ENCODE assay signal across 9 mouse cellular contexts in genomic region chr7:135631776-135632552, GRCm38 (mm10).
A peak's percentile ranks its signal among the peaks of the same experiment; 100 is the strongest.
DNase-seq lines count a peak whose midpoint lies in the region; ATAC-seq and TF ChIP-seq lines count a peak whose summit lies in the region.
"Had no signal": no experiment of that assay in that cellular context is flagged by ENCODE, and none has a peak within 500 bp of the region (broad histone marks: within the 10 kb centered on the region; RNA-seq: fewer than 3 reads in every experiment).

No protein-coding gene starts in this region.

- H3K4me1 ChIP-seq in forebrain, embryonic 11.5 days (replicated peaks; ENCODE audit: control insufficient read depth, insufficient read depth, low read length), result peaks cover 3% of the 10 kb centered on the region; the same call in 1 of the 2 replicates
- H3K4me1 ChIP-seq in forebrain, embryonic 16.5 days (replicated peaks; ENCODE audit: control insufficient read depth, insufficient read depth, low read length), result peaks cover 12% of the 10 kb centered on the region
- H3K4me1 ChIP-seq in bone marrow, adult 2 months (ENCODE audit: control insufficient read depth, insufficient read depth, low read length), result peaks cover 5% of the 10 kb centered on the region

- H3K4me2 ChIP-seq in forebrain, embryonic 11.5 days (ENCODE audit: low read depth, low read length, severe bottlenecking), result no peak overlapping the region
- no peak overlapping the region for H3K4me2 ChIP-seq in forebrain, embryonic 16.5 days (ENCODE audit: low read length)

- H3K9ac ChIP-seq in forebrain, embryonic 11.5 days (ENCODE audit: low read length), result no peak overlapping the region
- H3K9ac ChIP-seq in forebrain, embryonic 16.5 days (replicated peaks; ENCODE audit: low read depth, low read length), result no peak overlapping the region

- no peak overlapping the region for H3K4me3 ChIP-seq in forebrain, embryonic 11.5 days (ENCODE audit: low read depth, low read length)
- H3K4me3 ChIP-seq in forebrain, embryonic 16.5 days (replicated peaks; ENCODE audit: low read length), result no peak overlapping the region
- H3K4me3 ChIP-seq in bone marrow, adult 2 months (replicated peaks; ENCODE audit: control insufficient read depth, low read depth, low read length), result no peak overlapping the region
- H3K4me3 ChIP-seq: megakaryocyte, embryonic 14.5 days had no signal

- H3K9me3 ChIP-seq in forebrain, embryonic 11.5 days (ENCODE audit: control insufficient read depth, low read length), result no peaks in the 10 kb centered on the region
- no peaks in the 10 kb centered on the region for H3K9me3 ChIP-seq in forebrain, embryonic 16.5 days (ENCODE audit: control insufficient read depth, low read length)
- H3K9me3 ChIP-seq: megakaryocyte, embryonic 14.5 days had no signal

- WGBS in forebrain, embryonic 11.5 days, result 50% methylated on average over 8 of the region's 8 CpGs
- 50% methylated on average over 8 of the region's 8 CpGs for WGBS in forebrain, embryonic 16.5 days
- 45% methylated on average over 8 of the region's 8 CpGs for WGBS in bone marrow, adult 2 months

- H3K27me3 ChIP-seq in forebrain, embryonic 11.5 days (ENCODE audit: control insufficient read depth, insufficient read depth, low read length), result no peaks in the 10 kb centered on the region
- H3K27me3 ChIP-seq in forebrain, embryonic 16.5 days (replicated peaks; ENCODE audit: control insufficient read depth, insufficient read depth, low read length), result no peaks in the 10 kb centered on the region; the same call in 1 of the 2 replicates
- H3K27me3 ChIP-seq: megakaryocyte, embryonic 14.5 days had no signal

- H3K27ac ChIP-seq in forebrain, embryonic 11.5 days (ENCODE audit: low read depth, low read length), result no peak overlapping the region
- no peak overlapping the region for H3K27ac ChIP-seq in forebrain, embryonic 16.5 days (ENCODE audit: low read length)
- H3K27ac ChIP-seq in bone marrow, adult 2 months (ENCODE audit: control insufficient read depth, insufficient read depth, low read depth, low read length, poor library complexity), result no peak overlapping the region

- ATAC-seq in forebrain, embryonic 11.5 days (replicated peaks; ENCODE audit: low FRiP score), result peak; percentile 34; the same call in 1 of the 2 replicates
- ATAC-seq in forebrain, embryonic 16.5 days, result no peak
- ATAC-seq in erythroid progenitor cell, adult 5-6 weeks (replicated peaks; ENCODE audit: low FRiP score, poor library complexity, severe bottlenecking), result peak; percentile 48; the same call in 1 of the 2 replicates
- peak; percentile 87 for ATAC-seq in megakaryocyte progenitor cell, adult 5-6 weeks (replicated peaks; ENCODE audit: poor library complexity)

- peak; percentile 86 for DNase-seq in forebrain, embryonic 11.5 days (ENCODE audit: low spot score)
- DNase-seq in heart, postnatal 4 days, result peak; percentile 87
- DNase-seq in layer of hippocampus, postnatal 14 days (ENCODE audit: low spot score in 2 of 2), result peak; percentile 70 to 81
- peak; percentile 76 for DNase-seq in skeletal muscle tissue, adult 2 months (ENCODE audit: low read depth, low spot score)

- no peaks in the 10 kb centered on the region for H3K36me3 ChIP-seq in forebrain, embryonic 11.5 days (ENCODE audit: control insufficient read depth, insufficient read depth, low read length)
- no peaks in the 10 kb centered on the region for H3K36me3 ChIP-seq in forebrain, embryonic 16.5 days (ENCODE audit: control insufficient read depth, insufficient read depth)

- no peak for TF ChIP-seq POLR2A in bone marrow, adult 2 months (IDR thresholded peaks at IDR 0.05; ENCODE audit: borderline replicate concordance, control insufficient read depth, low read depth, low read length)

- peak; percentile 82 for TF ChIP-seq CTCF in bone marrow, adult 2 months (IDR thresholded peaks at IDR 0.05; ENCODE audit: control insufficient read depth, insufficient read depth, low read length)
